Mouse (Mus musculus) limb, embryonic 15.5 days (tissue): ENCODE measurements around the gene Gm20422. TPM values are rescaled to one million over a fixed set of nuclear protein-coding genes. Genes with fewer than 3 reads are reported as not detected.
"Not testable (repeated sequence)": the region's sequence is repeated elsewhere in the genome, so short reads cannot be mapped to it uniquely, and the experiment has no call there.

Source experiments
- ATAC-seq: fragments of 200-750 bp; cut with Nextera tagmentation; 2 replicates; pipeline ENCODE4 v1.8.0; 2017; ENCODE audit warnings: low read depth, moderate TSS enrichment; ENCODE audit not compliant: insufficient number of reproducible peaks, low FRiP score, low TSS enrichment
- H3K27ac ChIP-seq: fragments of 300-500 bp; sonication (generic); 2 replicates; pipeline ENCODE4 v1.5.1; 2015; ENCODE audit warnings: moderate library complexity, mild to moderate bottlenecking, inconsistent platforms
- H3K27me3 ChIP-seq: fragments of 300-500 bp; sonication (generic); 2 replicates; pipeline ENCODE4 v1.6.1; 2015; ENCODE audit warnings: inconsistent platforms
- H3K36me3 ChIP-seq: fragments of 300-500 bp; sonication (generic); 2 replicates; pipeline ENCODE4 v1.6.1; 2015; ENCODE audit warnings: inconsistent platforms
- H3K4me1 ChIP-seq: fragments of 300-500 bp; sonication (generic); 2 replicates; pipeline ENCODE4 v1.6.1; 2015; ENCODE audit warnings: inconsistent platforms
- H3K4me2 ChIP-seq: fragments of 300-500 bp; sonication (generic); 2 replicates; pipeline ENCODE4 v1.6.1; 2015; ENCODE audit warnings: mild to moderate bottlenecking, inconsistent platforms
- H3K4me3 ChIP-seq: fragments of 300-500 bp; sonication (generic); 2 replicates; pipeline ENCODE4 v1.5.1; 2015; ENCODE audit warnings: mild to moderate bottlenecking, inconsistent platforms
- H3K9ac ChIP-seq: fragments of 300-500 bp; sonication (generic); 2 replicates; pipeline ENCODE4 v1.6.1; 2015; ENCODE audit warnings: inconsistent platforms
- H3K9me3 ChIP-seq: fragments of 300-500 bp; sonication (generic); 2 replicates; pipeline ENCODE4 v1.6.1; 2016; ENCODE audit warnings: inconsistent platforms
- WGBS: fragments of 180-500 bp; shearing (Covaris S2); methylation state at CpG from one replicate; pipeline ENCODE4 v1.1.7; 2015; 5-methylcytosine and 5-hydroxymethylcytosine counted together
- polyA plus RNA-seq: library from polyadenylated mRNA; unstranded; fragments of >200 nt; fragmentation: Nextera tagmentation; extraction: Ambion mirVana; gene quantifications from 2 replicates; pipeline ENCODE4 v1.2.1, GENCODE M21; 2015

Gene Gm20422
- polyA plus RNA-seq, 1 experiment from 2014 or later, result not detected

GRCm38 (mm10) chr8:69749544-69750454, 24.9 kb downstream of the Gm20422 start, which contains the start of gene Zfp963:
Zfp963 (minus strand) TSS chr8:69749970.
- peak within 1 kb of the TSS; percentile 81 for H3K4me3 ChIP-seq
- no peaks in the 10 kb centered on the region for H3K9me3 ChIP-seq
- peak within 1 kb of the TSS; percentile 95 for H3K9ac ChIP-seq
- peaks cover 6% of the 10 kb centered on the region for H3K4me1 ChIP-seq
- ATAC-seq, result peak; percentile 99
- 3% methylated on average over 48 of the region's 48 CpGs for WGBS
- H3K27me3 ChIP-seq, result no peaks in the 10 kb centered on the region
- peak within 1 kb of the TSS; percentile 100 for H3K27ac ChIP-seq
- H3K36me3 ChIP-seq, result peaks cover 8% of the 10 kb centered on the region; the same call in 1 of the 2 replicates
- H3K4me2 ChIP-seq, result peak within 1 kb of the TSS; percentile 42

- Histone ChIP-seq H3K4me3 (no peak overlapping the region), H3K27ac (no peak overlapping the region), H3K4me2 (no peak overlapping the region), H3K4me1 (no peaks in the 10 kb centered on the region), H3K27me3 (no peaks in the 10 kb centered on the region), H3K9me3 (no peaks in the 10 kb centered on the region), H3K36me3 (peaks cover 27% of the 10 kb centered on the region), H3K9ac (no peak overlapping the region)
- 78% methylated on average over 2 of the region's 2 CpGs for WGBS
- ATAC-seq, result no peak
Observed at GRCm38 (mm10) chr8:69741231-69741630, 33.5 kb downstream of the Gm20422 start.

DNA sequence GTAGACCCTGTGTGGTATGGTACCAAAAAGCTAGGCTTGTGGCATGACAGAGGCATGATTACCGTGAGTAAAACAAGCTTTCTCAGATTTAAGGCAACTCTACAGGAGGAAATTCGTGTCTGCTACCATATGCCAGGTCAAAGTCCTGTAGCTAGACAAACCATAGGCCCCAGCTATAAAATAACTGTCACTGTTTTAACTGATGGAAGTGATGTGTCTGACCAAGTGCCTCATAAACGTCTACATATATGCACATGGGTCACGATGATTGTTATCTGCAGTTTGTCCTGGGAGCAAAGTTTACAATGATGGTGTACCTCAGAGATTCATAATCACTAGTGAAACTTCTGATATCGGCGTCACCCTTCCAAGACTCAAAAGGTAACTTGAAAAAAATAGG, 33.9 kb downstream of the Gm20422 start:
- H3K4me2 ChIP-seq, result no peak overlapping the region
- H3K36me3 ChIP-seq, result peaks cover 27% of the 10 kb centered on the region
- no peak overlapping the region for H3K4me3 ChIP-seq
- no peak overlapping the region for H3K27ac ChIP-seq
- WGBS, result 88% methylated on average over 6 of the region's 6 CpGs
- no peak for ATAC-seq
- no peaks in the 10 kb centered on the region for H3K4me1 ChIP-seq
- no peaks in the 10 kb centered on the region for H3K27me3 ChIP-seq
- H3K9ac ChIP-seq, result no peak overlapping the region
- H3K9me3 ChIP-seq, result no peaks in the 10 kb centered on the region

GRCm38 (mm10) chr8:69735495-69735894, 39.2 kb downstream of the Gm20422 start:
- H3K27me3 ChIP-seq, result no peaks in the 10 kb centered on the region
- no peak overlapping the region for H3K4me3 ChIP-seq
- H3K36me3 ChIP-seq, result no peaks in the 10 kb centered on the region
- ATAC-seq, result no peak
- no peaks in the 10 kb centered on the region for H3K4me1 ChIP-seq
- H3K27ac ChIP-seq, result no peak overlapping the region
- no peak overlapping the region for H3K9ac ChIP-seq
- WGBS, result 60% methylated on average over 1 of the region's 1 CpGs
- no peak overlapping the region for H3K4me2 ChIP-seq
- no peaks in the 10 kb centered on the region for H3K9me3 ChIP-seq

GRCm38 (mm10) chr8:69717232-69717580, 57.5 kb downstream of the Gm20422 start:
- H3K4me1 ChIP-seq, result peaks cover 20% of the 10 kb centered on the region
- H3K9ac ChIP-seq, result no peak overlapping the region
- H3K4me2 ChIP-seq, result peak overlapping the region; percentile 54
- WGBS, result 42% methylated on average over 5 of the region's 5 CpGs
- peak; percentile 20 for ATAC-seq
- no peaks in the 10 kb centered on the region for H3K27me3 ChIP-seq
- H3K4me3 ChIP-seq, result peak overlapping the region; percentile 98
- H3K9me3 ChIP-seq, result no peaks in the 10 kb centered on the region
- peak overlapping the region; percentile 70 for H3K27ac ChIP-seq
- H3K36me3 ChIP-seq, result peaks cover 13% of the 10 kb centered on the region; the same call in 1 of the 2 replicates

DNA sequence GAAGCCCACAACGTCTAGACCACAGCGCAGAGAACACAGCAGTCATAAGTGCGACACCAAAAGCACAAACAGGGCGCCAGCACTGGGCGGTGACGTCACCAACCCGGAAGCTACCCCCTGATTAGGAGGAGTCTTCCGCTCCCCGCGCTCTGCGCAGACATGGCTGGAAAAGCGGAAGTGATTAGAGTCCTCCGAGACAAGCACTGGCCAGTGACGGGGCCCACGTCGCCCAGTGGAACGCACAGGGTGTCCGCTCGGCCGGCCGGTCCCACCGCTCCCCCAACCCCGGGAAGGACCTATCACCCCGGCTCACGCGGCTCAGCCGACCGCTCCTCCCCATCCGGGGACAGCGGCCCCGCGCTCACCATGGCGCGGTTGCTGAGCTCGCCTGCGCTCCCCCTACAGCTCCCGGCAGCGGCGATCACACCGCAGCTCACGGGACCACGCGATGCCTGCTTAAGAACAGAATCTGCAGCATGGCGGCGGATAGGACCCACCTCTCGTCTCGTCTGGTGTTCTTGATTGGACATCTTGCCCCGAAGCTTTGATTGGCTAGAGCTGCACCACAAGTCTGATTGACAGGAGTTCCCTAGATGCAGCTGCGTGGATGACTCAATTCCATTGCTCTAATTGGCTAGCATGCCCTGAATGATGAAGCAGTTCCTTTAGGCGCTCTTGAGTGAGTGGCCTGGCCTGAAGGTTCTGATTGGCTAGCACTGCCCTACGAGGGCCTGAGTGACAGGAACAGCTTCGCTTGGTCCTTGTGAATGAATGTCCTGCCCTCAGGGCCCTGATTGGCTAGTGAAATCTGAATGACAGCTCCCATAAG, 58.1 kb downstream of the Gm20422 start:
- Histone ChIP-seq H3K4me2 (peak overlapping the region; percentile 54), H3K4me1 (peaks cover 20% of the 10 kb centered on the region), H3K4me3 (peak overlapping the region; percentile 98), H3K36me3 (peaks cover 18% of the 10 kb centered on the region), H3K27me3 (no peaks in the 10 kb centered on the region), H3K27ac (peak overlapping the region; percentile 100), H3K9ac (peak overlapping the region; percentile 100), H3K9me3 (no peaks in the 10 kb centered on the region)
- peak; percentile 99 for ATAC-seq
- under 1% methylated on average over 47 of the region's 52 CpGs for WGBS

GRCm38 (mm10) chr8:69715366-69715765, 59.3 kb downstream of the Gm20422 start:
- no peaks in the 10 kb centered on the region for H3K27me3 ChIP-seq
- no peak overlapping the region for H3K9ac ChIP-seq
- no peaks in the 10 kb centered on the region for H3K9me3 ChIP-seq
- H3K4me2 ChIP-seq, result peak overlapping the region; percentile 39
- 81% methylated on average over 6 of the region's 6 CpGs for WGBS
- peaks cover 21% of the 10 kb centered on the region for H3K36me3 ChIP-seq
- H3K4me1 ChIP-seq, result peaks cover 20% of the 10 kb centered on the region
- H3K27ac ChIP-seq, result no peak overlapping the region
- ATAC-seq, result no peak
- peak overlapping the region; percentile 98 for H3K4me3 ChIP-seq

GRCm38 (mm10) chr8:69713516-69713915, 61.2 kb downstream of the Gm20422 start:
- Histone ChIP-seq H3K4me1 (peaks cover 20% of the 10 kb centered on the region), H3K36me3 (peaks cover 37% of the 10 kb centered on the region)

DNA sequence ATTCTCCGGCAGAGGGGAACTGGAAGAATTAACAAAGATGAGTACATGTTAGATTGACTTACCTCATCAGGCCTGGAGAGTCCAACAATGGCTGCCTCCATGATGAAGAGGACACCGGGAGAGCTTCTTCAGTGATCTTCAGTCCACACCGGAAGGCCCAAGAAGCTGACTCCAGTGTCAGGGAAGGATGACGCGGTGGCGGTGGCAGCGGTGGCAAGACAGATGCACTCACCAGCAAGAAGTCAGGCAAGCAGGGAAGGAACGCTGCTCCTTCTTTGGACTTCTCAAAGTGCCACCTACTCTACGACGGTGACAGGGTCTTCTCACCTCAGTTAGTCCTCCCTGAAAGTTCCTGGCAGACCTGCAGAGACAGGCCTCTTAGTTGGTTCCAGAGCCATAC, 64.1 kb downstream of the Gm20422 start, which contains the start of gene Zfp869:
TSS of gene Zfp869 (minus strand) at position 101 of the 400 bp plus-strand sequence.
- H3K4me2 ChIP-seq, H3K9ac ChIP-seq, H3K4me3 ChIP-seq, H3K27ac ChIP-seq, ATAC-seq, H3K27me3 ChIP-seq, H3K9me3 ChIP-seq: not testable (repeated sequence)
- WGBS, result 97% methylated on average over 8 of the region's 10 CpGs
- peaks cover 16% of the 10 kb centered on the region for H3K4me1 ChIP-seq
- H3K36me3 ChIP-seq, result peaks cover 66% of the 10 kb centered on the region

More at GRCm38 (mm10) chr8:69713516-69713915, 61.2 kb downstream of the Gm20422 start:
- H3K9ac ChIP-seq, result no peak overlapping the region
- ATAC-seq, result no peak
- H3K27ac ChIP-seq, result no peak overlapping the region
- no peak overlapping the region for H3K4me3 ChIP-seq
- H3K4me2 ChIP-seq, result no peak overlapping the region
- no peaks in the 10 kb centered on the region for H3K9me3 ChIP-seq
- H3K27me3 ChIP-seq, result no peaks in the 10 kb centered on the region
- WGBS, result 85% methylated on average over 8 of the region's 8 CpGs

GRCm38 (mm10) chr8:69701810-69702209, 72.9 kb downstream of the Gm20422 start:
- Histone ChIP-seq H3K4me1 (no peaks in the 10 kb centered on the region), H3K9me3 (no peaks in the 10 kb centered on the region), H3K27ac (no peak overlapping the region), H3K4me2 (no peak overlapping the region), H3K4me3 (no peak overlapping the region), H3K27me3 (no peaks in the 10 kb centered on the region), H3K9ac (no peak overlapping the region), H3K36me3 (peaks cover 44% of the 10 kb centered on the region)
- no peak for ATAC-seq
- 75% methylated on average over 6 of the region's 6 CpGs for WGBS
